Mouse (Mus musculus): Measurements from ENCODE around the gene Col4a2.

GRCm38 (mm10) chr8:11357921-11358436 lies 45.4 kb downstream of the Col4a2 start:
- TF ChIP-seq CTCF (IDR thresholded peaks at IDR 0.05; ENCODE audit: extremely low read depth, insufficient read depth, low read length) (no peak), POLR2A (IDR thresholded peaks at IDR 0.05; ENCODE audit: extremely low read depth, insufficient read depth, low read length) (no peak)
